Mouse (Mus musculus) kidney, embryonic 16.5 days (tissue): ENCODE data around the gene Gm8212. TPM values are rescaled to one million over a fixed set of nuclear protein-coding genes. Genes with fewer than 3 reads are reported as not detected.
"Not testable (repeated sequence)": the region's sequence is repeated elsewhere in the genome, so short reads cannot be mapped to it uniquely, and the experiment has no call there.

Experiments
- ATAC-seq: fragments of 200-750 bp; cut with Nextera tagmentation; 2 replicates; pipeline ENCODE4 v1.8.0; 2017; ENCODE audit warnings: moderate TSS enrichment; ENCODE audit not compliant: low FRiP score, low TSS enrichment
- H3K27ac ChIP-seq: fragments of 300-500 bp; sonication (generic); 2 replicates; pipeline ENCODE4 v1.5.1; 2014; ENCODE audit warnings: low read length
- H3K27me3 ChIP-seq: fragments of 300-500 bp; sonication (generic); 2 replicates; pipeline ENCODE4 v1.6.1; 2014; ENCODE audit warnings: low read length, control low read depth, mixed read lengths; ENCODE audit not compliant: insufficient read depth
- H3K36me3 ChIP-seq: fragments of 300-500 bp; sonication (generic); 2 replicates; pipeline ENCODE4 v1.6.1; 2014; ENCODE audit warnings: low read length, control low read depth, mixed read lengths; ENCODE audit not compliant: insufficient read depth
- H3K4me1 ChIP-seq: fragments of 300-500 bp; sonication (generic); 2 replicates; pipeline ENCODE4 v1.6.1; 2014; ENCODE audit warnings: low read length, control low read depth, mixed read lengths; ENCODE audit not compliant: insufficient read depth
- H3K4me2 ChIP-seq: fragments of 300-500 bp; sonication (generic); replicated peaks from 2 replicates; pipeline ENCODE4 v1.6.1; 2014; ENCODE audit warnings: low read depth, low read length
- H3K4me3 ChIP-seq: fragments of 300-500 bp; sonication (generic); 2 replicates; pipeline ENCODE4 v1.5.1; 2014; ENCODE audit warnings: mild to moderate bottlenecking, low read length
- H3K9ac ChIP-seq: fragments of 300-500 bp; sonication (generic); replicated peaks from 2 replicates; pipeline ENCODE4 v1.6.1; 2014; ENCODE audit warnings: low read length
- H3K9me3 ChIP-seq: fragments of 300-500 bp; sonication (generic); 2 replicates; pipeline ENCODE4 v1.6.1; 2016; ENCODE audit warnings: low read length, control low read depth
- WGBS: fragments of 180-500 bp; shearing (Covaris S2); extraction: QIAGEN DNeasy Blood & Tissue Kit; methylation state at CpG from one replicate; pipeline ENCODE4 v1.1.7; 2014; 5-methylcytosine and 5-hydroxymethylcytosine counted together
- polyA plus RNA-seq: library from polyadenylated mRNA; unstranded; fragments of >200 nt; fragmentation: Nextera tagmentation; extraction: Ambion mirVana; gene quantifications from 2 replicates; pipeline ENCODE4 v1.2.1, GENCODE M21; 2015

The Gm8212 gene
- not detected in 2 replicates for polyA plus RNA-seq

DNA sequence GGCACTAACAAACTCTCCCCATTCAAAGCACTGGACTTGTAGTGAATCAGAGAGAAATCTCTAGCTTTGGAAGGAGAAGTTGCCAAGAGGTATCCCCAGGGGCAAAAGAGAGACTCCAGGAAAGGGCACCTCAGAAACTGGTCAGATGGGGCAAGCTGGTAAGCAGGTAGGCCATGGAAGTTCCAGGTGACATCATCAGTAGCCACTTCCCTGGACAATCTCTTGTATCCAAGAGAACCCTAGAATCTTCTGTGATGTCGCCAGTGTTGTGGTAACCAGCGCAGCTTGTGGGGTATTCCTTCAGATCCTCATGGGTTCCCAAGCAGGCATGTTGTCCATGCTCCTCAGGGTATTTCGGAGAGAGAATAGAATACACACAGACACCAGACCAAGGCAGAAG, at the start of gene Gm8212:
Gene Gm8212 (plus strand): TSS at position 301 of the 400 bp plus-strand sequence.
- ATAC-seq = not testable (repeated sequence)

DNA sequence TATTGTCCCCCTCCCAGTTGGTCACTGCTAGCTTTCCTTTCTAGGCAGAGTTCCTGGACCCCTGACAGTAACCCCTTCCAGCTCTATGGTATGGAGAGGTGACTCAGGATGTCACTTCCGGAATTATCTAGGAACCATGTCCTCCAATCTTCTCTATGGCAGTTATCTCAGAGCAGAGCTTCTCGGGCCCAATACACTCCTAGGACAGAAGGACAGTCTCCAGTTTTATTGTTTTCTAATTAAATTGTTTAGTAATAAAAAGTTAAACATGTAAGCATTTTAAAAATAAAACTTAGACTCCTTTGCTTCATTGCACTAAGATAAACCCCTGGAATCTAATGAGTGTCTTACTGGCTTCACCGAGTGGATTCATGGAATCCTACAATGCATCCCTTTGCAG, 15.7 kb downstream of the Gm8212 start, which contains the start of gene 4930503E14Rik:
Gene 4930503E14Rik (minus strand): TSS at position 101 of the 400 bp plus-strand sequence.
- not testable (repeated sequence) for H3K27me3 ChIP-seq, H3K27ac ChIP-seq, H3K36me3 ChIP-seq, H3K9ac ChIP-seq, H3K4me2 ChIP-seq, H3K4me3 ChIP-seq, H3K9me3 ChIP-seq, ATAC-seq, H3K4me1 ChIP-seq
- 85% methylated on average over 3 of the region's 3 CpGs for WGBS

More for the DNA sequence above, at the start of gene Gm8212:
- 100% methylated on average over 1 of the region's 3 CpGs for WGBS
- H3K4me2 ChIP-seq, H3K27ac ChIP-seq, H3K4me3 ChIP-seq, H3K4me1 ChIP-seq, H3K36me3 ChIP-seq, H3K27me3 ChIP-seq, H3K9me3 ChIP-seq, H3K9ac ChIP-seq: not testable (repeated sequence)

DNA sequence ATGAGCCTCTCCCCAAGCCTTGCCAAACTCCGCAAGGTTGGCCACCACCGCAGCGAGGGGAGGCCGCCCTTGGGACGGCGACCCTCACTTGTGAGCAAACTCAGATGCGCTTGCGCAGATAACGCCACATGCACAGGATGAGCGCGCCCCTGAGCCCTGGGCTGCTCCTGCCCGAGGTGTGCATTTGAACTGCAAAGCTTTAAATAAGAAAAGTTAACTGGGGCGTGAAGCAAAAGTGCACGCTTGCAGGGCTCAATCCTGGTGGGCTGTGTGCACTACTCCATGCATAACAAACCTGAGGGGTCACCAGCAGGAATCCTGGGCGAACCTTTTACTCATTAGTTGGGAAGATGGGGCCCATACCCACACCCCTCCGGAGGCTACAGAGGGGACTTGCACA, 50.6 kb downstream of the Gm8212 start:
- no peaks in the 10 kb centered on the region for H3K27me3 ChIP-seq
- no peaks in the 10 kb centered on the region for H3K4me1 ChIP-seq
- no peak for ATAC-seq
- no peak overlapping the region for H3K27ac ChIP-seq
- WGBS = 84% methylated on average over 16 of the region's 16 CpGs
- H3K9me3 ChIP-seq = peaks cover 3% of the 10 kb centered on the region; the same call in 1 of the 2 replicates
- H3K4me2 ChIP-seq = no peak overlapping the region
- no peak overlapping the region for H3K4me3 ChIP-seq
- H3K36me3 ChIP-seq = no peaks in the 10 kb centered on the region
- no peak overlapping the region for H3K9ac ChIP-seq

Other genes with a start within 250 kb of the Gm8212 start
- gene Ang5, start 240.6 kb upstream of the Gm8212 start, polyA plus RNA-seq = not detected in 2 replicates
- not detected in 2 replicates for gene Ang6, start 195.4 kb upstream of the Gm8212 start, polyA plus RNA-seq
- gene Ear2, start 95.0 kb upstream of the Gm8212 start, polyA plus RNA-seq = 0.46 TPM in 1 of 2 replicates, not detected in the other
- not detected in 2 replicates for gene Gm3327, start 73.8 kb upstream of the Gm8212 start, polyA plus RNA-seq
- gene 4930503E14Rik, start 15.6 kb downstream of the Gm8212 start, polyA plus RNA-seq = not detected in 2 replicates
- gene Gm8220, start 87.9 kb downstream of the Gm8212 start, polyA plus RNA-seq = not detected in 2 replicates
- gene Gm5930, start 140.9 kb downstream of the Gm8212 start, polyA plus RNA-seq = not detected in 2 replicates
- not detected in 2 replicates for gene Gm8229, start 167.7 kb downstream of the Gm8212 start, polyA plus RNA-seq
- gene Gm3371, start 213.0 kb downstream of the Gm8212 start, polyA plus RNA-seq = not detected in 2 replicates
- gene Gm8232, start 236.0 kb downstream of the Gm8212 start, polyA plus RNA-seq = not detected in 2 replicates